In genomic region chr4:40217910-40218309, GRCm38 (mm10) we compare ENCODE assay signal across 19 mouse cellular contexts. TPM values are rescaled to one million over a fixed set of nuclear protein-coding genes. Genes with fewer than 3 reads are reported as not detected.
DNase-seq lines count a peak whose midpoint lies in the region; ATAC-seq and TF ChIP-seq lines count a peak whose summit lies in the region.
"Had no signal": no experiment of that assay in that cellular context is flagged by ENCODE, and none has a peak within 500 bp of the region (broad histone marks: within the 10 kb centered on the region; RNA-seq: fewer than 3 reads in every experiment).

No protein-coding gene starts in this region.

- no peaks in the 10 kb centered on the region for H3K9me3 ChIP-seq in liver, embryonic 11.5 days (ENCODE audit: control insufficient read depth, low read length)
- no peaks in the 10 kb centered on the region for H3K9me3 ChIP-seq in CH12.LX (replicated peaks; ENCODE audit: low read length)
- H3K9me3 ChIP-seq: embryonic facial prominence, embryonic 10.5 days; kidney, embryonic 15.5 days; limb, embryonic 12.5 days; neural tube, embryonic 15.5 days had no signal

- H3K27me3 ChIP-seq in liver, adult 2 months (ENCODE audit: control insufficient read depth, insufficient read depth, low read length): no peaks in the 10 kb centered on the region
- peaks cover 10% of the 10 kb centered on the region for H3K27me3 ChIP-seq in liver, embryonic 11.5 days (replicated peaks; ENCODE audit: control insufficient read depth, insufficient read depth, low read length)
- H3K27me3 ChIP-seq in CH12.LX (replicated peaks): no peaks in the 10 kb centered on the region
- H3K27me3 ChIP-seq: kidney, embryonic 15.5 days; neural tube, embryonic 15.5 days had no signal

- 70% methylated on average over 3 of the region's 3 CpGs for WGBS in liver, adult 2 months
- WGBS in liver, embryonic 11.5 days: 51% methylated on average over 3 of the region's 3 CpGs
- 58% methylated on average over 3 of the region's 3 CpGs for WGBS in bone marrow, adult 2 months

- no peaks in the 10 kb centered on the region for H3K79me2 ChIP-seq in liver, adult 2 months (ENCODE audit: control insufficient read depth, insufficient read depth, low read length)
- H3K79me2 ChIP-seq in CH12.LX (replicated peaks; ENCODE audit: control insufficient read depth, extremely low read depth, insufficient read depth, poor library complexity, severe bottlenecking): no peaks in the 10 kb centered on the region

- no peak overlapping the region for H3K9ac ChIP-seq in liver, adult 2 months (ENCODE audit: low read depth, low read length)
- no peak overlapping the region for H3K9ac ChIP-seq in liver, embryonic 11.5 days (ENCODE audit: low read depth, low read length)
- H3K9ac ChIP-seq in CH12.LX (ENCODE audit: insufficient read depth, low read depth): no peak overlapping the region
- H3K9ac ChIP-seq: kidney, embryonic 15.5 days; limb, embryonic 12.5 days; lung, embryonic 14.5 days; neural tube, embryonic 15.5 days had no signal

- TF ChIP-seq POLR2A in liver, adult 2 months (IDR thresholded peaks at IDR 0.05; ENCODE audit: extremely low read depth, insufficient read depth, low read length): no peak
- TF ChIP-seq POLR2A in CH12.LX (IDR thresholded peaks at IDR 0.05; ENCODE audit: low read depth, low read length): no peak
- TF ChIP-seq POLR2A in bone marrow, adult 2 months (IDR thresholded peaks at IDR 0.05; ENCODE audit: borderline replicate concordance, control insufficient read depth, low read depth, low read length): no peak

- intact Hi-C loops in left cerebral cortex, postnatal 14 days (cut with DNase I): no loop called here

- ATAC-seq in liver, embryonic 11.5 days (replicated peaks; ENCODE audit: low FRiP score): no peak

- peak; percentile 40 for TF ChIP-seq CTCF in liver, adult 2 months (IDR thresholded peaks at IDR 0.05; ENCODE audit: low read depth, low read length)
- TF ChIP-seq CTCF in CH12.LX (conservative IDR thresholded peaks at IDR 0.05 in 1 of 2, IDR thresholded peaks at IDR 0.05 in 1 of 2; ENCODE audit: low read depth in 2 of 2, low read length in 2 of 2): peak in 1 of 2 experiments; percentile 28; a peak in 2 of 4 replicates
- TF ChIP-seq CTCF in bone marrow, adult 2 months (IDR thresholded peaks at IDR 0.05; ENCODE audit: control insufficient read depth, insufficient read depth, low read length): 0 out of 2 replicates have a peak, but pooled peaks have one; percentile 12

- no peak for TF ChIP-seq EP300 in CH12.LX (IDR thresholded peaks at IDR 0.05; ENCODE audit: low read length)

- dilution Hi-C loops in CH12.LX (cut with MboI; ENCODE audit: extremely low pct_ligation_motif_present, extremely low pct_unique_long_range_greater_than_20kb, low sequenced_read_pairs): no loop called here

- H3K4me2 ChIP-seq in liver, embryonic 11.5 days: no peak overlapping the region
- no peak overlapping the region for H3K4me2 ChIP-seq in CH12.LX (ENCODE audit: insufficient read depth, low read depth, poor library complexity, severe bottlenecking)
- H3K4me2 ChIP-seq: heart, embryonic 11.5 days; kidney, embryonic 15.5 days; limb, embryonic 12.5 days; lung, embryonic 14.5 days; neural tube, embryonic 15.5 days had no signal

- H3K27ac ChIP-seq in liver, adult 2 months (replicated peaks; ENCODE audit: insufficient read depth, low read depth, low read length): no peak overlapping the region
- no peak overlapping the region for H3K27ac ChIP-seq in liver, embryonic 11.5 days (ENCODE audit: low read depth, low read length)
- H3K27ac ChIP-seq in CH12.LX (ENCODE audit: insufficient read depth, low read depth): no peak overlapping the region
- H3K27ac ChIP-seq in bone marrow, adult 2 months (ENCODE audit: control insufficient read depth, insufficient read depth, low read depth, low read length, poor library complexity): no peak overlapping the region
- H3K27ac ChIP-seq: embryonic facial prominence, embryonic 10.5 days; hindbrain, postnatal 0 days; kidney, embryonic 15.5 days; limb, embryonic 12.5 days; neural tube, embryonic 15.5 days had no signal

- TF ChIP-seq RAD21 in CH12.LX (IDR thresholded peaks at IDR 0.05; ENCODE audit: low read depth, low read length): no peak; the same call in 1 of the 2 replicates

- H3K36me3 ChIP-seq in liver, adult 2 months (ENCODE audit: control insufficient read depth, insufficient read depth, low read length): peaks cover 35% of the 10 kb centered on the region
- H3K36me3 ChIP-seq in liver, embryonic 11.5 days (ENCODE audit: control insufficient read depth, insufficient read depth, low read length): no peaks in the 10 kb centered on the region
- peaks cover 8 to 41% of the 10 kb centered on the region in 2 experiments for H3K36me3 ChIP-seq in CH12.LX (replicated peaks in 1 of 2; ENCODE audit: control insufficient read depth in 1 of 2, insufficient read depth in 1 of 2, low read length in 1 of 2)
- H3K36me3 ChIP-seq: embryonic facial prominence, embryonic 10.5 days; neural tube, embryonic 15.5 days had no signal

- in situ Hi-C loops in CH12.LX (cut with MboI; ENCODE audit: low pct_ligation_motif_present, low pct_unique_long_range_greater_than_20kb, low sequenced_read_pairs): no loop called here

- no peak overlapping the region for H3K4me3 ChIP-seq in liver, adult 2 months (ENCODE audit: insufficient read depth, low read depth, low read length)
- H3K4me3 ChIP-seq in liver, embryonic 11.5 days (ENCODE audit: low read depth, low read length): no peak overlapping the region
- H3K4me3 ChIP-seq in CH12.LX (replicated peaks in 1 of 3; ENCODE audit: low read depth in 2 of 3, low read length in 2 of 3, poor library complexity in 1 of 3): no peak overlapping the region
- no peak overlapping the region for H3K4me3 ChIP-seq in bone marrow, adult 2 months (replicated peaks; ENCODE audit: control insufficient read depth, low read depth, low read length)
- H3K4me3 ChIP-seq: embryonic facial prominence, embryonic 10.5 days; kidney, embryonic 15.5 days; limb, embryonic 12.5 days; neural tube, embryonic 15.5 days had no signal

- peaks cover 9% of the 10 kb centered on the region; the same call in 1 of the 2 replicates for H3K4me1 ChIP-seq in liver, adult 2 months (ENCODE audit: control insufficient read depth, insufficient read depth, low read length)
- no peaks in the 10 kb centered on the region for H3K4me1 ChIP-seq in liver, embryonic 11.5 days (replicated peaks; ENCODE audit: control insufficient read depth, insufficient read depth, low read length)
- peaks cover 0 to 7% of the 10 kb centered on the region in 2 experiments; a peak in 2 of 4 replicates for H3K4me1 ChIP-seq in CH12.LX (ENCODE audit: control insufficient read depth in 1 of 2, insufficient read depth in 2 of 2)
- no peaks in the 10 kb centered on the region for H3K4me1 ChIP-seq in bone marrow, adult 2 months (ENCODE audit: control insufficient read depth, insufficient read depth, low read length)
- H3K4me1 ChIP-seq: limb, embryonic 12.5 days had no signal

- DNase-seq in liver, adult 2 months (ENCODE audit: extremely low read depth, low read depth, low spot score): no peak
- DNase-seq in liver, embryonic 11.5 days (ENCODE audit: low spot score): no peak
- peak; percentile 31 for DNase-seq in 3T3-L1 (ENCODE audit: low read depth, low spot score)
- DNase-seq in CH12.LX (ENCODE audit: extremely low read depth): no peak
- no peak for DNase-seq in left cerebral cortex, postnatal 14 days (ENCODE audit: low spot score in 2 of 2)
- DNase-seq in urinary bladder, postnatal 14 days (ENCODE audit: low spot score): no peak
- DNase-seq in adrenal gland, postnatal 36 days: no peak
- DNase-seq: adrenal gland, postnatal 25 days; cerebellum, postnatal 25 days; gastrocnemius, postnatal 25 days; heart, postnatal 36 days had no signal

TF ChIP-seq in CH12.LX, 34 proteins besides CTCF, POLR2A, EP300 and RAD21:
- TF ChIP-seq MAFK (IDR thresholded peaks at IDR 0.05; ENCODE audit: insufficient replicate concordance, low read length) (no peak), SMC3 (IDR thresholded peaks at IDR 0.05; ENCODE audit: low read depth, low read length) (peak; percentile 16; the same call in 1 of the 2 replicates)
TF ChIP-seq in CH12.LX: peak in this region for 1.

RNA-seq across cellular contexts. Expression of gene Ddx58, which starts 21.7 kb away (rescaled TPM):
- total RNA-seq in liver, adult 2 months (2014; rRNA removed): 29.2 and 29.9 TPM in 2 replicates
- 9.1 and 11.6 TPM in 2 replicates for polyA plus RNA-seq in liver, adult 2 months (2012; rRNA removed)
- 2.5 and 2.9 TPM in 2 replicates for polyA plus RNA-seq in liver, embryonic 11.5 days (2014; fragmentation: Nextera tagmentation; extraction: Ambion mirVana)
- 4.5 and 6.6 TPM in 2 replicates for total RNA-seq in CH12.LX (2012; rRNA removed)
- total RNA-seq in CH12.LX (2014; rRNA removed): 4.2 and 4.5 TPM in 2 replicates
- 6.4 and 7.3 TPM in 2 replicates for polyA plus RNA-seq in CH12.LX (2012; ENCODE audit: insufficient read length, low read depth)
- polyA plus RNA-seq in bone marrow, adult 2 months (2011; ENCODE audit: insufficient read depth, insufficient read length, low replicate concordance, missing spikeins): 11.1 and 17.6 TPM in 2 replicates
- 1 to 10 TPM; 3.1 to 5.1 TPM for total RNA-seq in left cerebral cortex, postnatal 14 days (2021)
- 10 to 100 TPM; 25.9 to 39.6 TPM for total RNA-seq in adrenal gland, postnatal 36 days (2021)

RNA-seq across cellular contexts. Expression of gene Smim27, which starts 51.5 kb away (rescaled TPM):
- total RNA-seq in liver, adult 2 months (2014; rRNA removed): 3.0 and 5.7 TPM in 2 replicates
- 28.9 and 29.7 TPM in 2 replicates for polyA plus RNA-seq in liver, adult 2 months (2012; rRNA removed)
- 21.1 and 25.0 TPM in 2 replicates for polyA plus RNA-seq in liver, embryonic 11.5 days (2014; fragmentation: Nextera tagmentation; extraction: Ambion mirVana)
- total RNA-seq in CH12.LX (2012; rRNA removed) (6.5 and 7.8 TPM in 2 replicates), CH12.LX (2014; rRNA removed) (1.6 and 2.2 TPM in 2 replicates)
- 7.2 and 9.7 TPM in 2 replicates for polyA plus RNA-seq in CH12.LX (2012; ENCODE audit: insufficient read length, low read depth)
- polyA plus RNA-seq in bone marrow, adult 2 months (2011; ENCODE audit: insufficient read depth, insufficient read length, low replicate concordance, missing spikeins): 12.2 and 13.7 TPM in 2 replicates
- total RNA-seq in left cerebral cortex, postnatal 14 days (2021): 10 to 100 TPM; 10.5 to 11.6 TPM
- total RNA-seq in adrenal gland, postnatal 36 days (2021): 10 to 100 TPM; 41.9 to 57.3 TPM

RNA-seq across cellular contexts. Expression of gene Topors, which starts 51.7 kb away (rescaled TPM):
- 22.4 and 23.1 TPM in 2 replicates for total RNA-seq in liver, adult 2 months (2014; rRNA removed)
- polyA plus RNA-seq in liver, adult 2 months (2012; rRNA removed): 2.7 and 3.0 TPM in 2 replicates
- 38.4 and 38.5 TPM in 2 replicates for polyA plus RNA-seq in liver, embryonic 11.5 days (2014; fragmentation: Nextera tagmentation; extraction: Ambion mirVana)
- total RNA-seq in CH12.LX (2012; rRNA removed): 23.1 and 28.7 TPM in 2 replicates
- total RNA-seq in CH12.LX (2014; rRNA removed): 36.1 and 39.7 TPM in 2 replicates
- 38.9 and 43.8 TPM in 2 replicates for polyA plus RNA-seq in CH12.LX (2012; ENCODE audit: insufficient read length, low read depth)
- 7.9 and 20.6 TPM in 2 replicates for polyA plus RNA-seq in bone marrow, adult 2 months (2011; ENCODE audit: insufficient read depth, insufficient read length, low replicate concordance, missing spikeins)
- 10 to 100 TPM; 16.6 to 18.5 TPM for total RNA-seq in left cerebral cortex, postnatal 14 days (2021)
- 10 to 100 TPM; 29.6 to 32.0 TPM for total RNA-seq in adrenal gland, postnatal 36 days (2021)
